25 mouse cellular contexts compared by ENCODE assay signal in the genomic region with DNA sequence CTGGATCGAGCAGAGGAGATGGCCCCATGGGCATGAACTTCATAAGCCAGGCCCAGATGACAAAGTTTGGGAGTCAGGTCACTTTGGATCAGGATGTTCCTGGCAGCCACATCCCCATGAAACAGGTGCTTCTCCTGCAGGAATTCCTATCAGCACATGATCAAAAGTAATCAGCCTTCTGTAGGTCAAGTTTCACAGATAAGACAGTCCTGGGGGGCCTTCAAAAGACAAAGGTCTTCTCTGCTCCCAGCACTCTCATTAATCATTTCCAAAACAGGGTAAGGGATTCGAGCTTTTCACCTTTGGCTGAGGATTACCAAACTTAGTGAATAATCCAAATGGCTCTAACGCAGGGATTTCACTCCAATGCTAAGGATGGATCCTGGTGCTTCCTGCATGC. TPM values are rescaled to one million over a fixed set of nuclear protein-coding genes. Genes with fewer than 3 reads are reported as not detected.
DNase-seq lines count a peak whose midpoint lies in the region; ATAC-seq and TF ChIP-seq lines count a peak whose summit lies in the region.
"Had no signal": no experiment of that assay in that cellular context is flagged by ENCODE, and none has a peak within 500 bp of the region (broad histone marks: within the 10 kb centered on the region; RNA-seq: fewer than 3 reads in every experiment).

No protein-coding gene starts in this region.

- H3K27ac ChIP-seq in liver, embryonic 11.5 days (ENCODE audit: low read depth, low read length), result no peak overlapping the region
- H3K27ac ChIP-seq in liver, postnatal 0 days (ENCODE audit: low read depth), result no peak overlapping the region
- H3K27ac ChIP-seq in intestine, postnatal 0 days (ENCODE audit: low read depth, low read length), result no peak overlapping the region
- H3K27ac ChIP-seq in liver, embryonic 15.5 days (replicated peaks), result no peak overlapping the region
- H3K27ac ChIP-seq in midbrain, embryonic 16.5 days (ENCODE audit: low read length), result no peak overlapping the region
- H3K27ac ChIP-seq: embryonic facial prominence, embryonic 12.5 days; embryonic facial prominence, embryonic 15.5 days; gastrocnemius, adult 2 months; hindbrain, embryonic 12.5 days had no signal

- no peak overlapping the region for H3K9ac ChIP-seq in liver, embryonic 11.5 days (ENCODE audit: low read depth, low read length)
- no peak overlapping the region for H3K9ac ChIP-seq in liver, postnatal 0 days (replicated peaks)
- H3K9ac ChIP-seq in intestine, postnatal 0 days (ENCODE audit: low read depth, low read length), result no peak overlapping the region
- no peak overlapping the region for H3K9ac ChIP-seq in liver, embryonic 15.5 days
- H3K9ac ChIP-seq in midbrain, embryonic 16.5 days (ENCODE audit: low read depth, low read length), result no peak overlapping the region
- H3K9ac ChIP-seq: embryonic facial prominence, embryonic 12.5 days; embryonic facial prominence, embryonic 15.5 days; forebrain, postnatal 0 days; hindbrain, embryonic 12.5 days had no signal

- no peak for DNase-seq in liver, embryonic 11.5 days (ENCODE audit: low spot score)
- DNase-seq in liver, postnatal 0 days, result no peak
- peak; percentile 72 for DNase-seq in yolk sac, embryonic 10.5 days (ENCODE audit: low spot score)
- no peak for DNase-seq in left cerebral cortex, adult 11 months (ENCODE audit: low spot score)
- DNase-seq in thymus, postnatal 10 days (ENCODE audit: low spot score in 2 of 2), result no peak
- DNase-seq: adrenal gland, adult 8-10 months; adrenal gland, postnatal 25 days; cerebellum, adult 11-12 months; cerebellum, adult 8-10 months; cerebellum, postnatal 10 days; cerebellum, postnatal 36 days; forebrain, postnatal 0 days; gastrocnemius, adult 2 months; gastrocnemius, postnatal 14 days; heart, adult 11 months had no signal

- TF ChIP-seq CTCF in liver, postnatal 0 days (IDR thresholded peaks at IDR 0.05; ENCODE audit: low read depth), result no peak
- TF ChIP-seq CTCF in intestine, postnatal 0 days (IDR thresholded peaks at IDR 0.05; ENCODE audit: low read depth), result no peak

- no peak overlapping the region for H3K4me2 ChIP-seq in liver, embryonic 11.5 days
- H3K4me2 ChIP-seq in liver, postnatal 0 days (ENCODE audit: low read depth, low read length), result no peak overlapping the region
- no peak overlapping the region for H3K4me2 ChIP-seq in intestine, postnatal 0 days (replicated peaks; ENCODE audit: low read depth)
- H3K4me2 ChIP-seq in liver, embryonic 15.5 days, result no peak overlapping the region
- H3K4me2 ChIP-seq in midbrain, embryonic 16.5 days (ENCODE audit: low read length), result no peak overlapping the region
- H3K4me2 ChIP-seq: embryonic facial prominence, embryonic 12.5 days; embryonic facial prominence, embryonic 15.5 days; heart, embryonic 11.5 days; hindbrain, embryonic 12.5 days had no signal

- H3K9me3 ChIP-seq in liver, embryonic 11.5 days (ENCODE audit: control insufficient read depth, low read length), result no peaks in the 10 kb centered on the region
- H3K9me3 ChIP-seq in liver, postnatal 0 days (ENCODE audit: low read length), result no peaks in the 10 kb centered on the region
- H3K9me3 ChIP-seq in intestine, postnatal 0 days (ENCODE audit: control insufficient read depth), result no peaks in the 10 kb centered on the region
- H3K9me3 ChIP-seq in liver, embryonic 15.5 days (replicated peaks), result no peaks in the 10 kb centered on the region
- H3K9me3 ChIP-seq in midbrain, embryonic 16.5 days (replicated peaks; ENCODE audit: control insufficient read depth, low read length, poor library complexity, severe bottlenecking), result no peaks in the 10 kb centered on the region
- H3K9me3 ChIP-seq: embryonic facial prominence, embryonic 12.5 days; embryonic facial prominence, embryonic 15.5 days; hindbrain, embryonic 12.5 days had no signal

- H3K36me3 ChIP-seq in liver, embryonic 11.5 days (ENCODE audit: control insufficient read depth, insufficient read depth, low read length), result no peaks in the 10 kb centered on the region
- H3K36me3 ChIP-seq in liver, postnatal 0 days (replicated peaks; ENCODE audit: insufficient read depth, low read length), result no peaks in the 10 kb centered on the region
- H3K36me3 ChIP-seq in intestine, postnatal 0 days (ENCODE audit: control insufficient read depth, insufficient read depth), result 0 out of 2 replicates have a peak, but pooled peaks cover 5% of the 10 kb centered on the region
- H3K36me3 ChIP-seq in liver, embryonic 15.5 days (replicated peaks), result no peaks in the 10 kb centered on the region
- H3K36me3 ChIP-seq in midbrain, embryonic 16.5 days (ENCODE audit: control insufficient read depth, insufficient read depth, low read length), result no peaks in the 10 kb centered on the region
- H3K36me3 ChIP-seq: embryonic facial prominence, embryonic 12.5 days; embryonic facial prominence, embryonic 15.5 days; hindbrain, embryonic 12.5 days had no signal

- WGBS in liver, embryonic 11.5 days, result 45% methylated on average over 3 of the region's 3 CpGs
- 42% methylated on average over 3 of the region's 3 CpGs for WGBS in liver, postnatal 0 days (ENCODE audit: insufficient replicate concordance)
- WGBS in intestine, postnatal 0 days, result 32% methylated on average over 3 of the region's 3 CpGs
- WGBS in liver, embryonic 15.5 days (ENCODE audit: insufficient replicate concordance), result 42% methylated on average over 3 of the region's 3 CpGs
- WGBS in midbrain, embryonic 16.5 days, result 65% methylated on average over 3 of the region's 3 CpGs

- no peak overlapping the region for H3K4me3 ChIP-seq in liver, embryonic 11.5 days (ENCODE audit: low read depth, low read length)
- no peak overlapping the region for H3K4me3 ChIP-seq in liver, postnatal 0 days (ENCODE audit: low read depth, low read length)
- no peak overlapping the region for H3K4me3 ChIP-seq in intestine, postnatal 0 days (ENCODE audit: low read depth, low read length)
- no peak overlapping the region for H3K4me3 ChIP-seq in liver, embryonic 15.5 days (replicated peaks)
- H3K4me3 ChIP-seq in midbrain, embryonic 16.5 days (ENCODE audit: low read depth, low read length), result no peak overlapping the region
- H3K4me3 ChIP-seq: embryonic facial prominence, embryonic 12.5 days; embryonic facial prominence, embryonic 15.5 days; gastrocnemius, adult 2 months; hindbrain, embryonic 12.5 days had no signal

- TF ChIP-seq EP300 in liver, postnatal 0 days (IDR thresholded peaks at IDR 0.05; ENCODE audit: low read depth), result no peak

- no peaks in the 10 kb centered on the region for H3K4me1 ChIP-seq in liver, embryonic 11.5 days (replicated peaks; ENCODE audit: control insufficient read depth, insufficient read depth, low read length)
- no peaks in the 10 kb centered on the region for H3K4me1 ChIP-seq in liver, postnatal 0 days (ENCODE audit: insufficient read depth)
- H3K4me1 ChIP-seq in intestine, postnatal 0 days (replicated peaks; ENCODE audit: control insufficient read depth, insufficient read depth, low read length), result 0 out of 2 replicates have a peak, but pooled peaks cover 2% of the 10 kb centered on the region
- H3K4me1 ChIP-seq in liver, embryonic 15.5 days (replicated peaks), result no peaks in the 10 kb centered on the region
- no peaks in the 10 kb centered on the region for H3K4me1 ChIP-seq in midbrain, embryonic 16.5 days (ENCODE audit: control insufficient read depth, insufficient read depth, low read length)
- H3K4me1 ChIP-seq: embryonic facial prominence, embryonic 12.5 days; embryonic facial prominence, embryonic 15.5 days; hindbrain, embryonic 12.5 days had no signal

- no peaks in the 10 kb centered on the region for H3K27me3 ChIP-seq in liver, embryonic 11.5 days (replicated peaks; ENCODE audit: control insufficient read depth, insufficient read depth, low read length)
- H3K27me3 ChIP-seq in liver, postnatal 0 days (ENCODE audit: insufficient read depth, low read length), result no peaks in the 10 kb centered on the region
- H3K27me3 ChIP-seq in intestine, postnatal 0 days (replicated peaks; ENCODE audit: control insufficient read depth, insufficient read depth, low read length), result no peaks in the 10 kb centered on the region
- peaks cover 4% of the 10 kb centered on the region; the same call in 1 of the 2 replicates for H3K27me3 ChIP-seq in liver, embryonic 15.5 days
- H3K27me3 ChIP-seq in midbrain, embryonic 16.5 days (ENCODE audit: control insufficient read depth, insufficient read depth, low read depth, low read length), result no peaks in the 10 kb centered on the region
- H3K27me3 ChIP-seq: embryonic facial prominence, embryonic 12.5 days; embryonic facial prominence, embryonic 15.5 days; hindbrain, embryonic 12.5 days had no signal

- ATAC-seq in liver, embryonic 11.5 days (replicated peaks; ENCODE audit: low FRiP score), result peak; percentile 54; the same call in 1 of the 2 replicates
- ATAC-seq in liver, postnatal 0 days, result no peak
- ATAC-seq in intestine, postnatal 0 days, result peak; percentile 31; the same call in 1 of the 2 replicates
- peak; percentile 42; the same call in 1 of the 2 replicates for ATAC-seq in liver, embryonic 15.5 days (ENCODE audit: insufficient read depth)
- ATAC-seq in midbrain, embryonic 16.5 days, result no peak
- ATAC-seq: activated CD4-positive, CD25-positive, alpha-beta regulatory T cell, adult 4 months; forebrain, embryonic 14.5 days; forebrain, postnatal 0 days had no signal

RNA-seq across cellular contexts. Expression of gene Magohb, which starts 11.7 kb away (rescaled TPM):
- polyA plus RNA-seq in liver, embryonic 11.5 days (2014; fragmentation: Nextera tagmentation; extraction: Ambion mirVana), result 59.9 and 63.6 TPM in 2 replicates
- polyA plus RNA-seq in liver, postnatal 0 days (2015; fragmentation: Nextera tagmentation; extraction: Ambion mirVana), result 22.8 and 24.7 TPM in 2 replicates
- polyA plus RNA-seq in intestine, postnatal 0 days (2015; fragmentation: Nextera tagmentation; extraction: Ambion mirVana), result 37.3 and 40.0 TPM in 2 replicates
- 17.8 and 23.5 TPM in 2 replicates for polyA plus RNA-seq in liver, embryonic 15.5 days (2015; fragmentation: Nextera tagmentation; extraction: Ambion mirVana)
- 34.7 and 41.1 TPM in 2 replicates for polyA plus RNA-seq in midbrain, embryonic 16.5 days (2015; fragmentation: Nextera tagmentation; extraction: Ambion mirVana)

RNA-seq across cellular contexts. Expression of gene Styk1, which starts 48.6 kb away (rescaled TPM):
- polyA plus RNA-seq in liver, embryonic 11.5 days (2014; fragmentation: Nextera tagmentation; extraction: Ambion mirVana), result 1.1 TPM in 2 replicates
- 0.25 and 0.32 TPM in 2 replicates for polyA plus RNA-seq in liver, postnatal 0 days (2015; fragmentation: Nextera tagmentation; extraction: Ambion mirVana)
- 14.1 and 14.9 TPM in 2 replicates for polyA plus RNA-seq in intestine, postnatal 0 days (2015; fragmentation: Nextera tagmentation; extraction: Ambion mirVana)
- 0.89 and 0.90 TPM in 2 replicates for polyA plus RNA-seq in liver, embryonic 15.5 days (2015; fragmentation: Nextera tagmentation; extraction: Ambion mirVana)
- polyA plus RNA-seq in midbrain, embryonic 16.5 days (2015; fragmentation: Nextera tagmentation; extraction: Ambion mirVana), result 5.6 and 6.1 TPM in 2 replicates
- polyA plus RNA-seq: activated CD4-positive, CD25-positive, alpha-beta regulatory T cell, adult 4 months had no signal

RNA-seq across cellular contexts. Expression of gene Klra2, which starts 57.6 kb away (rescaled TPM):
- polyA plus RNA-seq in liver, embryonic 11.5 days (2014; fragmentation: Nextera tagmentation; extraction: Ambion mirVana), result 0.10 TPM in 1 of 2 replicates, not detected in the other
- polyA plus RNA-seq in liver, postnatal 0 days (2015; fragmentation: Nextera tagmentation; extraction: Ambion mirVana), result 0.90 and 1.1 TPM in 2 replicates
- polyA plus RNA-seq in intestine, postnatal 0 days (2015; fragmentation: Nextera tagmentation; extraction: Ambion mirVana), result 0.61 and 0.63 TPM in 2 replicates
- 0.86 and 0.93 TPM in 2 replicates for polyA plus RNA-seq in liver, embryonic 15.5 days (2015; fragmentation: Nextera tagmentation; extraction: Ambion mirVana)
- 0.10 TPM in 1 of 2 replicates, not detected in the other for polyA plus RNA-seq in midbrain, embryonic 16.5 days (2015; fragmentation: Nextera tagmentation; extraction: Ambion mirVana)
- polyA plus RNA-seq: activated CD4-positive, CD25-positive, alpha-beta regulatory T cell, adult 4 months; embryonic facial prominence, embryonic 12.5 days; embryonic facial prominence, embryonic 15.5 days; forebrain, embryonic 11.5 days; forebrain, embryonic 14.5 days; forebrain, postnatal 0 days; heart, embryonic 11.5 days; hindbrain, embryonic 12.5 days had no signal

Comparison
In these comparisons a context has a peak if more than half of its experiments do, and no peak if none do; other contexts are left out.
1. ATAC-seq: peak in liver, embryonic 11.5 days (single experiment), intestine, postnatal 0 days (single experiment) and liver, embryonic 15.5 days (single experiment); none in liver, postnatal 0 days (single experiment) and midbrain, embryonic 16.5 days (single experiment).